Mouse (Mus musculus) stomach, postnatal 0 days (tissue): ENCODE results near the gene Otogl.

ENCODE experiments used
- CTCF ChIP-seq: IDR thresholded peaks from 2 replicates; pipeline ENCODE4 v1.5.1; 2016; ENCODE audit warnings: antibody characterized with exemption, low read depth, mild to moderate bottlenecking, moderate library complexity
- EP300 ChIP-seq: optimal IDR thresholded peaks from 2 replicates; pipeline ENCODE3; 2016; ENCODE audit warnings: antibody characterized with exemption

DNA sequence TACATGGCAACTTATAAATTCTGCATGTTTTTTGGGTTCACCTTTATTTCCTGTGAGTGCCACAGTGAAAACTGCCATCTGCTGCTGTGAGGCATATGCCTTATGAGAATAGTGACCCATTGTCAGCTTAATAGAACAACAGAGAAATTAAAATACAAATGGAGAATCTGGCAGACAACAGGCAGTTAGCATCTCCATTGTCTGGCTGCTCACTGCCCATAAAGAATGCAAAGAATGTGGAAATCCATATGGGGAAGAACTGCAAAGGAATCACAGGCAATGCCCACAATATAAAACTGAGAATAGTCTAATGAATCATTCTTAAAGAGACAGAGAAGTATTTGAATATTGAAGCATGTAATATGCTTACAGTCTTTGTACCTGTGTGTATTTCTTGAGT, 177.6 kb downstream of the Otogl start:
- no peak for TF ChIP-seq CTCF
- TF ChIP-seq EP300: no peak
